Mouse (Mus musculus) embryonic facial prominence, embryonic 10.5 days (tissue): ENCODE results near the gene Smco4. TPM values are rescaled to one million over a fixed set of nuclear protein-coding genes. Genes with fewer than 3 reads are reported as not detected.

ENCODE experiments used
- polyA plus RNA-seq: library from polyadenylated mRNA; unstranded; fragments of >200 nt; fragmentation: Nextera tagmentation; extraction: Ambion mirVana; gene quantifications from 2 replicates; pipeline ENCODE4 v1.2.1, GENCODE M21; 2016

The Smco4 gene
- polyA plus RNA-seq, 1 experiment from 2014 or later, result 2.5 TPM

Other genes starting within 250 kb of the Smco4 start
- gene Med17, start 213.5 kb upstream of the Smco4 start, polyA plus RNA-seq, result 37.2 and 42.1 TPM in 2 replicates
- 96.7 and 101 TPM in 2 replicates for gene Taf1d, start 187.2 kb upstream of the Smco4 start, polyA plus RNA-seq
- gene 4931406C07Rik, start 187.0 kb upstream of the Smco4 start, polyA plus RNA-seq, result 5.4 and 6.8 TPM in 2 replicates
- gene Cep295, start 135.6 kb upstream of the Smco4 start, polyA plus RNA-seq, result 22.7 and 25.6 TPM in 2 replicates
- gene Deup1, start 134.5 kb downstream of the Smco4 start, polyA plus RNA-seq, result 0.59 TPM in 2 replicates
- gene Slc36a4, start 216.3 kb downstream of the Smco4 start, polyA plus RNA-seq, result 10.7 and 11.5 TPM in 2 replicates